Mouse (Mus musculus) kidney, adult 2 months (tissue): ENCODE data around the gene Muc5ac. TPM values are rescaled to one million over a fixed set of nuclear protein-coding genes. Genes with fewer than 3 reads are reported as not detected.
"Not testable (repeated sequence)": the region's sequence is repeated elsewhere in the genome, so short reads cannot be mapped to it uniquely, and the experiment has no call there.

Experiments
- DNase-seq: peaks from one replicate; pipeline ENCODE4 v3.0.0; 2021
- H3K27ac ChIP-seq: fragments of 200-500 bp; 2 replicates; pipeline ENCODE4 v1.5.1; 2012; ENCODE audit warnings: low read depth, low read length, control low read depth, inconsistent platforms; ENCODE audit not compliant: insufficient read depth
- H3K27me3 ChIP-seq: fragments of 200-500 bp; replicated peaks from 2 replicates; pipeline ENCODE4 v1.6.1; 2012; ENCODE audit warnings: mild to moderate bottlenecking, moderate library complexity, low read length, inconsistent platforms; ENCODE audit not compliant: control insufficient read depth, insufficient read depth
- H3K36me3 ChIP-seq: fragments of 200-500 bp; 2 replicates; pipeline ENCODE4 v1.6.1; 2012; ENCODE audit warnings: mild to moderate bottlenecking, moderate library complexity, low read length, inconsistent platforms; ENCODE audit not compliant: control insufficient read depth, insufficient read depth
- H3K4me1 ChIP-seq: fragments of 200-500 bp; 2 replicates; pipeline ENCODE4 v1.6.1; 2011; ENCODE audit warnings: low read length; ENCODE audit not compliant: control insufficient read depth, insufficient read depth
- H3K4me3 ChIP-seq: fragments of 200-500 bp; 2 replicates; pipeline ENCODE4 v1.5.1; 2011; ENCODE audit warnings: mild to moderate bottlenecking, low read depth, low read length, control low read depth; ENCODE audit not compliant: insufficient read depth
- CTCF ChIP-seq: fragments of 200-500 bp; conservative IDR thresholded peaks from 2 replicates; pipeline ENCODE4 v1.5.1; 2011; ENCODE audit warnings: low read depth, mild to moderate bottlenecking, control low read depth, low read length, moderate library complexity, mixed read lengths; ENCODE audit not compliant: insufficient read depth, insufficient read length
- POLR2A ChIP-seq: fragments of 200-500 bp; IDR thresholded peaks from one replicate; pipeline ENCODE4 v1.6.1; 2011; ENCODE audit warnings: low read depth, low read length, control low read depth
- WGBS: fragments of 180-500 bp; shearing (Covaris S2); methylation state at CpG from one replicate; pipeline ENCODE4 v1.1.7; 2018; 5-methylcytosine and 5-hydroxymethylcytosine counted together
- polyA plus RNA-seq: library from polyadenylated mRNA; depleted of rRNA; stranded (reverse); fragments of >200 nt; gene quantifications from 2 replicates; pipeline ENCODE4 v1.2.3, GENCODE M21; 2012

The Muc5ac gene
- polyA plus RNA-seq, 1 experiment: 0.02 TPM

DNA sequence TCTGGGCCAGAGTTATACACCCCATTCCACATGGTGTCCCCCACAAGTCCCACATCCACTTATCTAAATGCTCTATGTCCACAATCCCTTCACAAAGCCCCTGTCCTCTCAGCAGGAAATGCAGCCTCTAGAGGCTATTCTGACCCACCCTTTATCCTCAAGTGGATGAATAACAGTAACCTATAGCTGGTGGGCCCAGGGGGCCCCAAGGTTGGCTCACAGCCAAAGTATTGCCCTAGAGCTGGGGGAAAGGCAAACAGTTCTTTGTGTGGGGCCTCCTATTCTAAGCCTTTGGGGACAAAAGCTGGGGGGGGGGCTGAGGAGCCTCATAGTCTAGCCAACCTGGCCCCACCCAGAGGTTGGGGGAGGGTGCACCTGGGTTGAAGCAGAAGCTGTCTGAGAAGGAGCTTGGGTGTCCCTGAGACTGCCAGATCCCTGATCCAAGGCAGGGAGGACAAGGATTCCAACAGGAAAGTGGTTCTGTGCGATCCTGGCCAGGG, 16.7 kb upstream of the Muc5ac start:
- H3K36me3 ChIP-seq: no peaks in the 10 kb centered on the region
- H3K4me1 ChIP-seq: no peaks in the 10 kb centered on the region
- no peak for DNase-seq
- no peak overlapping the region for H3K27ac ChIP-seq
- WGBS: 78% methylated on average over 1 of the region's 1 CpGs
- TF ChIP-seq CTCF (no peak), POLR2A (no peak)
- no peak overlapping the region for H3K4me3 ChIP-seq
- H3K27me3 ChIP-seq: no peaks in the 10 kb centered on the region

DNA sequence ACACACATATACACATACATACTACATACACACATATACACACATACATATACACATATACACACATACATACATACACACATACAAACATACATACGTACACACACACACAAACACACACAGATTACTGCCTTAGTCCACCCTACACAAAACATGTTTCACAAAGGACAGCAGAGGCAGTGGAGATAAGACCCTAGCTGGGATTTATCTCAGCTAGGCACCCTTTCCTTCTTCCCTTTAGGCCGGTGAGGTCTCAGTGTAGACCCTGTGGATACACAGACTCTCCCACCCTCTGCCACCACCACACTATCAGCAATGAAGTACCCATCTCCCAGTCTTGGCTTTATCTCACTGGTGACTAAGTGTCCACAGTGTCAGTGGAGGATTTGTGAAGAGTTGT, 13.9 kb upstream of the Muc5ac start:
- Histone ChIP-seq H3K36me3 (no peaks in the 10 kb centered on the region), H3K4me3 (no peak overlapping the region), H3K27me3 (no peaks in the 10 kb centered on the region), H3K27ac (no peak overlapping the region), H3K4me1 (no peaks in the 10 kb centered on the region)
- 91% methylated on average over 2 of the region's 2 CpGs for WGBS
- TF ChIP-seq POLR2A (no peak), CTCF (no peak)
- no peak for DNase-seq

DNA sequence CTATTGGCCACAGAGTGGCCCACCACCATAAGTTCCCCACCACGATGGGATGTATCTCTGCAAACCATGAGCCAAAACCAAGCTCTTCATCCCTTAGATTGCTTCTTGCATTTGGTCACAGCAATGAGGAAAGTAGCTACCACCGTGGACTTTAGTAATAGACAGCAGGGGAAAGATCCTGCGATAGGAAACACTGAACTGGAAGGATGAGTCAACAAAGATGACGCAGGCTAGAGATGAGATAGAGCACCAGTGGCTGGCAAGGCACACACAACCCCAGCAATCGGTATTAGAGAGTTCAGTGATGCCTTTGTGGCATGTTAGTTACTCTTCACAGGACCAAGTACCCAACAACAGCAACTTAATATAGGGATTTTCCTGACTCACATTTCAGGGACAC, 12.6 kb upstream of the Muc5ac start:
- no peak for TF ChIP-seq POLR2A
- no peak for TF ChIP-seq CTCF
- WGBS: 91% methylated on average over 5 of the region's 5 CpGs
- DNase-seq: no peak
- no peak overlapping the region for H3K27ac ChIP-seq
- no peaks in the 10 kb centered on the region for H3K27me3 ChIP-seq
- no peaks in the 10 kb centered on the region for H3K36me3 ChIP-seq
- no peaks in the 10 kb centered on the region for H3K4me1 ChIP-seq
- no peak overlapping the region for H3K4me3 ChIP-seq

DNA sequence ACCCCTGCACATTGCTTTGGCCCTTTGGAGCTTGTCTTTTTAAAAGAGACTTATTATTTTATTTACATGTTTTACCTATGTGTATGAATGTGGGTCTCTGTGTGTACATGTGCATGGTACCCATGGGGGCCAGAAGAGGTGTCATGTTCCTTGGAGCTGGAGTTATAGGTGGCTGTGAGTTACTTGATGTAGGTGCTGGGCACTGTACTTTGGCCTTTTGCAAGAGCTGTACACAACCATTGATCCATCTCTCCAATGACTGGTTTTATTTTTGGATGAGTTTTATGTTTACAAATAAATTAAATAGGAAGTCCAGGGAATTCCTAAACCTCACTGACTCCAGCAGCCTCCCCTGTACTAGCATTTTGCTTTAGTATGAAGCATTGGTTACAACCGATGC, 5.5 kb downstream of the Muc5ac start:
- H3K36me3 ChIP-seq: no peaks in the 10 kb centered on the region
- H3K27me3 ChIP-seq: no peaks in the 10 kb centered on the region
- WGBS: 97% methylated on average over 1 of the region's 1 CpGs
- H3K4me3 ChIP-seq: no peak overlapping the region
- TF ChIP-seq CTCF (no peak), POLR2A (no peak)
- no peaks in the 10 kb centered on the region for H3K4me1 ChIP-seq
- no peak overlapping the region for H3K27ac ChIP-seq
- no peak for DNase-seq

DNA sequence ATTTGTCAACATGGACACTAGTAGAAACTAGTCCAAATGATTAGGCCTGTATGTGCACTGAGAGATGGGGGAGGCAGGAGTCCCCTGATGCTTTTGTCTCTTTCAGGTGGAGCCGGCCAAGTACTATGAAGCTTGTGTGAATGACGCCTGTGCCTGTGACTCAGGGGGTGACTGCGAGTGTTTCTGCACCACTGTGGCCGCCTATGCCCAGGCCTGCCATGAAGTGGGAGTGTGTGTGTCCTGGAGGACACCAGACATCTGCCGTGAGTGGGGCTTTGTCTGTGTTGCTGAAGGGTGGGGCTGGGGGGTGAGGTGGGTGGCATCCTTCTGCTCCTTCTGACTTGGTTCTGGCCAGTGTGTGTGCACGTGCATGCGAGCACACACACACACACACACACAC, 14.4 kb downstream of the Muc5ac start:
- H3K4me1 ChIP-seq: no peaks in the 10 kb centered on the region
- H3K4me3 ChIP-seq: no peak overlapping the region
- TF ChIP-seq POLR2A (no peak), CTCF (no peak)
- H3K36me3 ChIP-seq: no peaks in the 10 kb centered on the region
- H3K27ac ChIP-seq: no peak overlapping the region
- DNase-seq: no peak
- 92% methylated on average over 7 of the region's 7 CpGs for WGBS
- H3K27me3 ChIP-seq: no peaks in the 10 kb centered on the region

DNA sequence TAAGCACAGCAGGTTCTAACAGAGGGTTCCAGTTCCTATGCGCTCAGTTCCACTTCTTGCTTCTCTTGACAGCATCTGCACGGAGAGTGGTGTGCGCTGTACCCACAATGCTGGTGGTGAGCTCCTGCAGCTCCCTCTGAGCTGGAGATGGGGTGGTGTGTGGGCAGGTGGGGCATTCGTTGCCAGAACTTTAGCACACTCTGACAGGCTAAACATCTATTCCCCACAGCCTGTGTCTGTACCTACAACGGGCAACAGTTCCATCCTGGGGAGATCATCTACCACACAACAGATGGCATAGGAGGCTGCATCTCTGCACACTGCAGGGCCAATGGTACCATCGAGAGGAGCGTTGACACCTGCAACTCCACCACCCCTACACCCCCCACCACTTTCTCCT, 16.6 kb downstream of the Muc5ac start:
- no peak overlapping the region for H3K27ac ChIP-seq
- no peaks in the 10 kb centered on the region for H3K36me3 ChIP-seq
- no peak for TF ChIP-seq POLR2A
- TF ChIP-seq CTCF: no peak
- WGBS: 87% methylated on average over 7 of the region's 7 CpGs
- H3K4me3 ChIP-seq: no peak overlapping the region
- H3K27me3 ChIP-seq: no peaks in the 10 kb centered on the region
- no peaks in the 10 kb centered on the region for H3K4me1 ChIP-seq
- DNase-seq: no peak

DNA sequence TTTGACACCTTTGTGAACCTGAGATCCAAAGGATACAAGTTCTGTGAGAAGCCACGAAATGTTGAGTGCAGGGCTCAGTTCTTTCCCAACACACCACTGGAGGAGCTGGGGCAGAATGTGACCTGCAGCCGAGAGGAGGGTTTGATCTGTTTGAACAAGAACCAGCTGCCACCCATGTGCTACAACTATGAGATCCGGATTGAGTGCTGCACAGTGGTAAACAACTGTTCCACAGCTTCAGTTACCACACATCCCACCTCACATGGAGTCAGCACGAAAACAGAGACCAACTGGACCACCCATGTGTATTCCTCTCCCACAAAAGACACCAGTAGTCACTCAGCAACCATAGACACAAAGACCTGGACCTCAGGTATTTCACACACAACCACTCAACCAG, 19.1 kb downstream of the Muc5ac start:
- not testable (repeated sequence) for H3K4me1 ChIP-seq, H3K27ac ChIP-seq
- WGBS: no CpG with 5 or more reads among the region's 4 CpGs

DNA sequence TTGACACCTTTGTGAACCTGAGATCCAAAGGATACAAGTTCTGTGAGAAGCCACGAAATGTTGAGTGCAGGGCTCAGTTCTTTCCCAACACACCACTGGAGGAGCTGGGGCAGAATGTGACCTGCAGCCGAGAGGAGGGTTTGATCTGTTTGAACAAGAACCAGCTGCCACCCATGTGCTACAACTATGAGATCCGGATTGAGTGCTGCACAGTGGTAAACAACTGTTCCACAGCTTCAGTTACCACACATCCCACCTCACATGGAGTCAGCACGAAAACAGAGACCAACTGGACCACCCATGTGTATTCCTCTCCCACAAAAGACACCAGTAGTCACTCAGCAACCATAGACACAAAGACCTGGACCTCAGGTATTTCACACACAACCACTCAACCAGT, 21.2 kb downstream of the Muc5ac start:
- H3K4me3 ChIP-seq, H3K27ac ChIP-seq, H3K4me1 ChIP-seq, H3K36me3 ChIP-seq, DNase-seq, H3K27me3 ChIP-seq: not testable (repeated sequence)
- no CpG with 5 or more reads among the region's 4 CpGs for WGBS

More for the DNA sequence above, 19.1 kb downstream of the Muc5ac start:
- H3K4me3 ChIP-seq, H3K36me3 ChIP-seq, H3K27me3 ChIP-seq, DNase-seq: not testable (repeated sequence)
